Mouse (Mus musculus) 3T3-L1 (cell line): ENCODE data around the gene Git1.

Source experiments
- DNase-seq: peaks from one replicate; pipeline ENCODE4 v3.0.0-alpha.2; 2015; ENCODE audit warnings: low read depth, low spot score

Git1 gene

DNA sequence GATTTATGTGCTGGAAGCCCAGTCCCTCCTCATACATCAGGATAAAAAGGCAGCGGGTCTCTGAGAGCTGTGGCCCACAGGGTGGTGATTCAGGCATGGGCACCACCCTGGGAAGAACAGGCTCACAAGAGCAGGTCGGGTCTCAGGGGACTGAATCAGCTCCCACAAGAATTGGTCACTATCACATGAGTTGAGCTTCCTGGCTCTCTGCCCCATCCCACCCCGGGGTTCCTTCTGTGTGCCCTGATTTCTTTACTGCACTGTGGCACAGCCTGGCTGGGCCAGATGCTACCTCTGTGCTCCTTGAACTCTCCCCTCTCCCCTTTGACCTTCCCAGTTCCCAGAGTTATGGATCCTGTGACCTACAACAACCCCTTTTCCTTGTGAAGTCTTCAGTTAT lies 10.3 kb upstream of the Git1 start:
- peak; percentile 51 for DNase-seq

DNA sequence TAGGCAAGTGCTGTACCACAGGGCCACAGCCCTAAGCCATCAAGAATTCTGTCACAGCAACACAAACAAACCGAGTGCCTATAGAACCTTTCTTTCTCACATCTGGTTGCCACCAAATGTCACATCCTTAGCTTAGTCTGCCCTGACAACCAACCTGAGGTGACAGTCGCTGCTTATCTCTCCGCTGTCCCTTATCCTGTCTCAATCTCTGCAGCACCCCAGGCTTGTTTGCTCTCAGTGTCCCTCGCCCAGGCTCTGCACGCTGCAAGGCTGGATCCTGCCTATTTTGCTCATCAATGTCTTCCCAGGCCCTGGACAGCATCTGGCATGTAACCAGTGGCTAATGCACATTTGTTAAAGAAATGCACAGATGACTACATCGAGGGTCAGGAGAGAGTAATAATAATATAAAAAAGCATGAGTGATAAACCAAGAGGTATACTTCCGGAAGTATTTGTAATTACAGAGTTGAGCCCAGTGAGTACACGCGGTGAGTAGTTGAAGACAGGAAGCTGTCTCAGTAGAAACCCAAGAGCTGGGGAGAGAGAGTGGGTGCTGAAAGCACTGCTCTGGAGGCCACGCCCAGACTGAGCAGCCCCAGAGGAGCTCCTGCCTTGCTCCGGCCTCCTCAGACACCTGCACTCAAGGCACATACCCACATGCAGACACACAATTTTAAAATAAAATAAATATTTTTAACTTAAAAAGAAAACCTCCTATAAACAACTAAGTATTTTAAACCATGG lies 9.7 kb upstream of the Git1 start:
- DNase-seq, result no peak

DNA sequence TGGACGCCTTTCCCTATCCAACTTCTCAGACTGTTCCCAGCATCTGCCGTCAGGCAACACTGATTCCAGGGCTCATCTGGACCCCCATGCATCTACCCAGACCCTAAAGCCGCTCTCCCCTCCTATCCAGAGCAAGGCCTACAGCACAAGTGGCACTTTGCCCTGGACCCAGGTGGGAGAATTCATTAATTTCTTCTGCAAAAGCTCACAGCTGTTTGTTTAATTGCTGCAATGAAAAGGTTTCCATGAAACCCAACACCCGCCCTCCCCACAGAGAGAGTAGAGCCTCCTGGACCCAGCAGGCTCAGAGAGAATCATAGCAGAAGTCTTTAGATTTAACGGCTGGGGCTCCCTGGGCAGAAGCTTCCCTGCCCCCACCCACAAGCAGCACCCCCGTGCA lies 8.1 kb upstream of the Git1 start:
- no peak for DNase-seq

DNA sequence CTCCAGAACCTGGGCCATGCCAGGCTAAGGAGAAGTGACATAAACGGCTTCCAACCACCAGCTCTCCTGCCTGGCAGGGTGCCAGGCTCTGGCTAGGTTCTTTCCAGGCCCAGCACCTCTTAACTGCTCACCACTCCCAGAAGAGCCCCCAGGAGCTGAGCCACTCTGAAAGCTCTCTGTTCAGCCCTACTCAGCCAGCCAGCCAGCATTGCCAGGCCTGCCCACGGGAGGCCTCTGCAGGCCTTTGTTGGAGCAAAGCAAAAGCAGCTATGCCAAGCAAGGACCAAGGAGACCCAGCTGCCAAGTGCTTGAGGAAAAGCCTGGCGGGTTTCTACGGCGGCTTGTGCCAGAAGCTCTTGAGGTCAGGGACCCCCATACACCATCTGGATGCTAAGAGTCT lies 6.6 kb upstream of the Git1 start:
- DNase-seq, result no peak

DNA sequence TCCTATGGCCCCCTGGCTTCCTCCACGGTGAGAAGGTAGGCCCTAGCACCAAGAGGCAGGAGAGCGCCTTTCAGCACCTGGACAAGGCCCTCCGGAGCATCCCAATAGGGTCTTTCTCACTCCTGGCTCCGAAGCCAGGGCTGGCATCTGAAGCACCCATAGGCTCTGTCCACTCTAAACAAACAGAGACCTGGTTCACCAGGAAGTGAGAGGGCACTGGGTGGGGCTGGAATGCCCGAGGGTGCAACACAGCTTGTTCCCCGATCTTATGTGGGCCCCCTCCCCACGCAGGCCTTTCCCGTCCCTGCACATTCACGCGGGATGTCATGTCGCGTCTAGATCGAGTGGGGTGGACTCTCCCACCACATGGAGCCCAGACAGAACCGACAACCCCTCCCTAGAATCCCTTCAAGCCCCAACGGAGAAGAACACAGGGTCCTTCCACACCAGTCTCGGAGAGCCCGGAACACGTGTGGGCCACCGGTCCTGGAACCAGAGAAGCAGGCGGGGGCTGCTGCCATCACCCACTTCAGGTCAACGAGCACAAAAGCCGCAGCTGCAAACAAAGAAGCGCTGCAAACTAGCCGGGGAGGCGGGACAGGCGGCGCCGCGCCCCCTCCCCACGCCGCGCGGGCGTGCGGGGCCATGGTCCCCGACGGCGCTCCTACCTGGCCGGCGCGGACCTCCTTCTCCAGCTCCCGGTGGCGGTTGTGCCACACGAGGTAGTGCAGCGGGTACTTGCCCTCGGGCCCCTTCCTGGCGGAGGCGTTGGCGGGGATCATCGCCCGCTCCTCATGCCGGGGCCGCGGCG lies 4.4 kb upstream of the Git1 start:
- DNase-seq, result no peak

DNA sequence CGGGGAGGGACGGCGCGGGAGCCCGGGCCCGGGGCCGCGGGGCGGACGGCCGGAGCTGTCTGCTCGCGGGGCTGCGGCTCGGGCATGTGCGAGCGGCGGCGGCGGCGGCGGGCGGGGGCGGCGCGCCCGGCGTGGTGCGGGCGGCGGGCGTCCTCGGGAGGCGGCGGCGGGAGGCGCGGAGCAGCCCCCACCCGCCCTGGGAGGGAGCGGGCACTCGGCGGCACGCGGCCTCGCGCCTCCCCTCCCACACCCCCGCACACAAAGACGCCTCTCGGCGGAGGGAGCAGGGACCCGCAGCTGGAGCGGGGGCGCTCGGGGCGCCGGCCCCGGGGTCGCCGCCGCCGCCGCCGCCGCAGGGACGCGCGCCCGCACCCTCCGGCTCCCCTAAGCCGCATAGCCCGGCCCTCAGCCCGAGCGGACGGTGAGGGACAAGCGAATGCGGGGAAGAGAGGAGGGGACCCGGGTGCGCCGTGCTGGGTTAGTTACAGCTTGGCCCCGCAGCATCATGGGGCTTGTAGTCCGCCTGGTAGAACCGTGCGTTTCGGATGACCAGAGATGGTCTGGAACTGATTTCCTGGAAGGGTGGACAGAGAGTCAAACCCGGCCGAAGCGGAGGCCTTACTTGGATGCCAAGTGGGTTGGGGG lies 3.6 kb upstream of the Git1 start, which contains the start of gene Ankrd13b:
Gene Ankrd13b (minus strand): TSS at position 88 of the 645 bp plus-strand sequence.
- DNase-seq, result peak; percentile 73

DNA sequence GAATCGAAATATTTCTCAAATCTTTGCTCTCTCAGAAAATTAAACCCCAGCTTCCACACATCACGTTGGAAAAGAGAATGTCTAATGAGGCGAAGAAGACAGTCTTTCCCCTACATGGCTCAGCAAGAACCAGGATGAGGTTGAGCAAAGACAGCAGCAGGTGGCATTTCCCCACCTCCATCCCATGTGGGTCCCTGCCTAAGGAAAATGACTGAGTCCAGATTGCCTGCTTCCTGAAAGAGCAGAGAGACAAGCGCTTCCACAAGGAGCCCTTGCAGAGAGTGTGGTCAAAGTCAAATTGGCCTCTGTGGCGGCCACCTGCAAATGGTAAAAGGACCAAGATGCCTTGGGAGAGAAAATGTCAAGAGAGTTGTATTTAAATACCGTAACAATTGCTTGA lies 2.9 kb upstream of the Git1 start:
- no peak for DNase-seq

DNA sequence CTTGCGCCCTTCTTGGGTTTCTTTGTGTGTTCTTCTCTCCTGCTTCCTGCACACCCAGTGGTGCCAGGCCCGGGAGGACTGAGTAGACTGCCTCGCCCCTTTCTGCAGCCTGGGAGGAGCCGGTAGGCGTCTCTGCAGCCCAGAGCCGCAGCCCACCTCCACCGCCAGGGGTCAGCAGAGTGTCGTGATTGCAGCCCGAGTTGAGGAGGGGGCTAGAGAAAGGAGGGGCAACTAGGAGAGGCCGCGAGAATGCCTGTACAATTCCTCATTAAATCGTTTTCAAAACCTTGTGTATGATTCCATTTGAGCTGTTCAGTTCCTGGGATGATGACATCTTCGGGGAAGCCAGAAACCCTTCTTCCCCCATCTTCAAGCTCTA lies 2.2 kb upstream of the Git1 start:
- peak; percentile 91 for DNase-seq

DNA sequence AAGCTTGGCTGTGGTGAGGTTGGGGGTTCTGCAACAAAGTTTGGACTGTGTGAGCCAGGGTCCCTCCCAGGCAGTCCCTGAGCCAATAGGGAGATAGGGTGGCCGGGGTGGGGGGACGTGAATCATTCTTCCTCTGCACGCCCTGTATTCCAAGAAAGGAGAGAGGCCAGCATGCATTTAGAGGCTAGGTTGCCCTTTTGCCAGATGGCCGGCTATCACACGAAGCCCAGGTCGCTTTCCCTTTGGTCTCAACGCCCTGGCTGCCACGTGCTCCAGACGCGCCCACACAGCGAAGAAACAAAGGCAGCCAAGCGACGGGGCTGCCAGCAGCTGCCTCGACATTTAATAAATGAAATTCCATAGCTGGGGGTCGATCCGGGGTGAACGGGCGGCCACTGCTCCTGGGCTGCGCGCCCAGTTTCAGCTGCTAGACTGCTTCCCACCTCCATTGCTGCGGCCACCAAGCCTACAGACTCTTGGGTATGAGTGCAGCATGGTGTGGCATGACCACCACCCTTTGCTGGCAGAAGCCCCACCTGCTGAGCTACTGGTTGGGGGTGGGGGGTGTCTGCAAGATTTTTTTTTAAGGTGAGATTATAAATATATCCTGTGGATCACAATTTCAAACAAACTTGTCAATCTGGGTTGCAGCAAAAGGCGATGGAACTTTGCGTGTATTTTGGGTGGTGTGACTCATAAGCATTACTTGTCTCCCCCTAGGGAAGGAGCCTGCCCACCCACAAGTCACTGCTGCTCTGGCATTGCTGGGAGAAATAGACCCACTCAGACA lies 1.7 kb upstream of the Git1 start:
- DNase-seq, result peak; percentile 91

DNA sequence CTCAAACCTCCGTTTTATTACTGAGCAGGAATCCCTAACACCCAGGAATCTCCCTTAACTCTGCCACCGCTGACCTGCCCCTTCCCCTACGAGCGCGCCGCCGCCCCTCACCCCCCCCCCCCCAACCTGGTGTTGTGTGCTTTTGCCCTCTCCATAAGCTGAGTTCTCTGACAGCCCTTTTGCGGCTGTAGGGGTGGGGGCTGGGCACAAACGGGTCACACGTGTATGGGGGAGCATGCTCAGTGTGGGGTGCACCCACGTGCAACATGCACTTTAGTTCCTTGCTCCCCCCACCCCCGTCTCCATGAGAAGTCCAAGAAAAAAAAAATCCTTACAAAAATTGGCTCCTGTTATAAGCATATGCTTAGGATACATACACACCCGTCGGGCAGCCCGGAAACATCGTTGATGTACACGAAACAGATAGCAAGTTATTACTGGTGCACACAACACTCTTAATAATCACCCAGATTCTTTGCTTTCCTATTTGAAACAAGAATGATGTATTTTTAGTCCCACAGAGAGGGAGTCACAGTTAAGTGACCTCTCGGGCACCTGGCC lies 971 bp upstream of the Git1 start:
- DNase-seq, result peak; percentile 61

DNA sequence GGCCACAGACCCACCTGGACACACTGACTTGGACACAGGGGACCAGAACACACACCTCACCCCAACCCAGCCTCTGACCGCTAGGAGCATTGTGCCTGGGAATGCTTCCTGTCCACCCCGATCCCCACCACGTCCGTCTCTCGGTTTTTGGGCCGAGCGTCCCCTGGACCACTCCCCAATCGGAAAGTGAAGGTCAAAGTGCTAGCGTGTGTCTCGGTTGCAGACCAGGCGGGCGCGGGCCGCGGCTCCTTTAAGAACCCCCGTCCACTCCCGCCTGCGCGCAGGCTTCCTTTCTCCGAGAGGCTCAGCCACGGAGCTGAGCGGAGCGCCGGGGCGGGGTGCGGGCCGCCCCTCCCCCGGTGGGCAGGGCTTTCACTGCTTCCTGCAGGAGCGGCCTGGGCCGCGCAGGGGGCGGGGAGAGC lies 440 bp upstream of the Git1 start:
- DNase-seq, result peak; percentile 87

DNA sequence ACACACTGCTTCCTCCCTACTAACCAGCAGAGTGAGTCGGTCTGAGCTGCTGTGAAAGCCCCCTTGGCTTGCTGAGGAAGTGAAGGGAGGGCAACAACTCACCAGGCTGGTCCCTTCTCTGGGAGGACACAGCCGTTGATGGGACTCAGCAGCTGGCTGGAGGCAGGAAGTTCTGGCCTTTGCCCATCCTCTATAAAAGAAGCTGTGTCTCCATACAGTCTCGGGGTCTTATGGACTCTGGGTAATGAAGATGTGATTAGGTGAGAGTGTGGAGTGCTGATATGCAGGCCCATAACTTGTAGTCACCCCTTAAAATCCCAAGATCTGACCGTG lies 948 bp downstream of the Git1 start:
- no peak for DNase-seq

DNA sequence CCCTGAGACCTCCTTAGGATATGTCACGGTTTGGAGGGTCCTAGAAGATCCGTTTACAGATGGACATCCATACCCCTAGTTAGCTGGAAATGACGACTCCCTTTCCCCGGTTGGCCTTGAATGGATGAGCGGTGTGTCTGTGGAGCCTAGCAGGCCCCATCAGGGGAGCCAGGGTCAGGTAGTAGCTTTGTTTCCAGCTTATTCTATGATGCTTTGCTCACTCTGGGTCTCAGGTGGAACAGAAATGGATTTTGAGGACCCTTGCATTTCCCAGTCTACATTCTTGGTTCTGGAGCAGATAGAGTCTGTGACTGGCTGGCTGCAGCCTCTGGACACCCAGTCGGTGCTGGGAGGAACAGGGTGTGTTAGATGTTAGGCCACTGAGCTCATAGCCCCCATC lies 1.4 kb downstream of the Git1 start:
- DNase-seq, result no peak

DNA sequence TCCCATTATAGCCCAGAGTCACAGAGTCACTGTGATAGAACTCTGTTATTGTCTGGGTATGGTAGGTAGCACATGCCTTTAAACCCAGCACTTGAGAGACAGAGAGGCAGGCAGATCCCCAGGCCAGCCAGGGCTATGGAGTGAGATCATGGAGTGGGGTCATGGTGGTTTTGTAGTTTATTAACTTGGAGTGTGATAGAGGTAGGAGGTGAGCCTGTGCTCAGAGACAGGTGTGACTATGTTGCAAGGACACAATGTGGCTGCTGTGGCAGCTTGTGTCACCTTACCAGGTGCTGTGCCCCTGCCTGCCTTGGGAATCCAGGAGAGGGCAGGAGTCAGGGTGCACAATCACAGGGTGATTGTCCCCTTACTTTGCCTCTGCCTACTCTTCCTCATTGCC lies 2.1 kb downstream of the Git1 start:
- no peak for DNase-seq

DNA sequence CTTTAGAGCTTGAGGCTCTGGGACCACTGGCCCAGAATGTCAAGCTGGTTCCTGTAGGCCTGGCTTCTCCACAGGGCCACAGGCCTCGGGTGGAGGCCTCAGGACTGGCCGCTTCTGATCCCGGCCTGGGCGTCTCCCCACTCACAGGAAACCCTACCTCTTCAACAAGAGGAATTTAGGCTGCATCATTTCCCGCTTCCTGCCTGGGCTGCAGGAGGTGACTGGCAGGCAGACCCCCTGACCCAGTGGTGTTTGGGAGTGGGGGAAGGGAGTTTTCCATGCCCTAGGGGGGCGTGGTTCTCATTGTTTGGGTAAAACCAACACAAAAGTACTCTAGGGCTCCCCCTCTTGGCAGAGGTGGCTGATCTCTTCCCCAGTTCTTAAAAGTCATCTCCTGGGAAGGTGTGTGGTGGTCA lies 4.0 kb downstream of the Git1 start:
- peak; percentile 79 for DNase-seq

DNA sequence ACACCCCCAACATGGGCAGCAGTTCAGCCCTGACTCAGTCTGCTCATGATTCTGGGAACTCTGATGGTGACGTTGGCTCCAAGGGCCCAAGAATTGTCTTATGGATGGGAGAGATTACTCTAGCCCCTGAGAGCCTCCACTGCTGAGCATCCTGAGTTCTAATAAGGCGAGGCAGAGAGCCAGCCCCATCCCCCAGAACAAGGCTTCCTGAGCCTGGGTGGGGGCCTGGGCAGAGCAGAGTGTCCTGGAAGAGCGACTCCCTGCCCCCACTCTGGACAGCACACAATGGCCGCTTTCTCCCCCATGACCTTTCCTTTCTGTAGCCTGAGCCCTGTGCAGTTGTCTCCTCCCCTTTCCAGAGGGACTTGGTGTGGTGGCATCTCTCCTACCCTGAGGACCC lies 4.5 kb downstream of the Git1 start:
- no peak for DNase-seq

DNA sequence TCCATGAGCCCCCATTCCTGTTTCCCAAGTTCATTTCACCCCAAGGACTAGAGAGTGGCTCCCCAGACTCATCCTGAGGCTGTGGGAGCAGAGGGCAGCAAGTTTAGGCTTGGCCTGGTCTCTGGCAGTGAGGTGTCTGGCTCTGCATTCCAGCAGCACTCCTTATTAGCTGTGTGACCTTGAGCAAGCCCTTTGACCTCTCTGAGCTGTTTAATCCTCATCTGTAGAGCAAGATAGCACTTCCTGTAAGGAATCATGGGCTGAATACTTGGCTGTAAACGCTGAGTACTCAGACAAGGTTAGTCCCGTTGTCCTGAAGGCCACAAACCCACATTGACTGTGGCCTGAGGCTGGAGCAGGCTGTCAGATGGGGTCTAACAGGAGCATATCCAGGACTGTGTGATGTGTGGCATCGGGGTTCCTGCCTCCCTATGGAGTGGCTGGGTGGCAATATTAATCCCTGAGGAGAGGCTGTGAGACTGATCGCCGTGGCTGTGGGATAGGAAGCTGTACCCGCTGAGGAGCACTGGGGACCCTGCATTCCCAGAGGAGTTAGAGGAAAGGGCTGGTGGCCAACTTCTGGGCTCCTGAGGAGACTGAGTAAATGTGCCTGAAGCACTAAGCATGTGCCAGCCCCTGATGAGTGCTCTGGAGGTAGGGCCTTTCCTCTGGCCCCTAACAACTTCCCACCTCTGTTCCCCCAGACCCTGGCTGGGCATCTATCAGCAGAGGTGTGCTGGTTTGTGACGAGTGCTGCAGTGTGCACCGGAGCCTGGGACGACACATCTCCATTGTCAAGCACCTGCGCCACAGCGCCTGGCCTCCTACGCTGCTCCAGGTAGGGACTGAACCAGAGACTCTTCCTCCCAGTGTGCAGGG lies 5.1 kb downstream of the Git1 start:
- no peak for DNase-seq

DNA sequence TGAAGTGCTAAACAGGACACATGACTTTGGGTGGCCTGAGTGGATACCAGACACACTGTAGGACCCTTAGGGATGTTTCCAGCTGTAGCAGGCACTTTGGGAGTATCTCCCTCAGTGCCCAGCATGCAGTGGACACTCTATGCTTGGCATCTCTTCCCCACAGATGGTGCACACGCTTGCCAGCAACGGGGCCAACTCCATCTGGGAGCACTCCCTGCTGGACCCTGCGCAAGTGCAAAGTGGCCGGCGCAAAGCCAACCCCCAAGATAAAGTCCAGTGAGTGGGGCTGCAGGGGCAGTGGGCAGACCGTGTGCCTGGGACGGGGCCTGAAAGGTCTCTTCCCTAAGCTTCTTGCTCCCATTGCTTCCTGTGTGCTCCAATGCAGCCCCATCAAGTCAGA lies 6.0 kb downstream of the Git1 start:
- DNase-seq, result no peak

DNA sequence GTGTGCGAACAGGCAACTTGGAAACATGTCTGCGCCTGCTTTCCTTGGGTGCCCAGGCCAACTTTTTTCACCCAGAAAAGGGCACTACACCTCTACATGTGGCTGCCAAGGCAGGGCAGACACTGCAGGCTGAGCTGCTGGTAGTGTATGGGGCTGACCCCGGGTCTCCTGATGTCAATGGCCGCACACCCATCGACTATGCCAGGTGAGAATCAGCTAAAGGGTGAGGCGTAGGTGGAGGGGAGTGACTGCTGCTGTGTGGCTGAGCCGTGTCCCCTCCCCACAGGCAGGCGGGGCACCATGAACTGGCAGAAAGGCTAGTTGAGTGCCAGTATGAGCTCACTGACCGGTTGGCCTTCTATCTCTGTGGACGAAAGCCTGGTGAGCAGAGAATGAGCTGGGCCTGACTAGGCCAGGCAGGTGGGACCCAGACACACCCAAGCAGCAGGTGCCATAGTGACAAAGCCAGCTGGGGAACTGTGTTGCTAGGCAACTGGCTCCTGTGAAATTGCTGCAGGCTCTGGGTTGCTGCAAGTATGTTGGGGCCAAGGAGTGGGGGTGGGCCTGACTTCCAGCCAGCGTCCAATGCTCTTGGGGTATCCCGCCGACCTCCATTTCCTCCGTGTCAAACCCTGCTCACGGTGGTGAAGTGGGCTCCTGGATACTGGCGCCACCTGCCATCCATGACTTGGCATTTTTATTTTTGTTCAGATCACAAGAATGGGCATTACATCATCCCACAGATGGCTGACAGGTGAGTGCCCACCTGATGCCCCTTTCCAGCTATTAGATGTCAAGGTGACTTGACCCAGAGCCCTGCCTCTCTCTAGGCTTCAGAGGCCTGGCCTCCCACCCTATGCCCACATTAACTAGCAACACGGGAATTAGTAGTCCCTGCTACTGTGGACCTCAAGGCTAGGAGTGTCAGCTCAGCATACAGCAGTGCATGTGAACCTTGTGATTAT lies 7.3 kb downstream of the Git1 start:
- no peak for DNase-seq
